Mouse (Mus musculus) kidney, embryonic 16.5 days (tissue): ENCODE measurements around the gene Slc25a5. TPM values are rescaled to one million over a fixed set of nuclear protein-coding genes. Genes with fewer than 3 reads are reported as not detected.
A peak's percentile ranks its signal among the peaks of the same experiment; 100 is the strongest.
"Not testable (repeated sequence)": the region's sequence is repeated elsewhere in the genome, so short reads cannot be mapped to it uniquely, and the experiment has no call there.

Source experiments
- ATAC-seq: fragments of 200-750 bp; cut with Nextera tagmentation; 2 replicates; pipeline ENCODE4 v1.8.0; 2017; ENCODE audit warnings: moderate TSS enrichment; ENCODE audit not compliant: low FRiP score, low TSS enrichment
- H3K27ac ChIP-seq: fragments of 300-500 bp; sonication (generic); 2 replicates; pipeline ENCODE4 v1.5.1; 2014; ENCODE audit warnings: low read length
- H3K27me3 ChIP-seq: fragments of 300-500 bp; sonication (generic); 2 replicates; pipeline ENCODE4 v1.6.1; 2014; ENCODE audit warnings: low read length, control low read depth, mixed read lengths; ENCODE audit not compliant: insufficient read depth
- H3K36me3 ChIP-seq: fragments of 300-500 bp; sonication (generic); 2 replicates; pipeline ENCODE4 v1.6.1; 2014; ENCODE audit warnings: low read length, control low read depth, mixed read lengths; ENCODE audit not compliant: insufficient read depth
- H3K4me1 ChIP-seq: fragments of 300-500 bp; sonication (generic); 2 replicates; pipeline ENCODE4 v1.6.1; 2014; ENCODE audit warnings: low read length, control low read depth, mixed read lengths; ENCODE audit not compliant: insufficient read depth
- H3K4me2 ChIP-seq: fragments of 300-500 bp; sonication (generic); replicated peaks from 2 replicates; pipeline ENCODE4 v1.6.1; 2014; ENCODE audit warnings: low read depth, low read length
- H3K4me3 ChIP-seq: fragments of 300-500 bp; sonication (generic); 2 replicates; pipeline ENCODE4 v1.5.1; 2014; ENCODE audit warnings: mild to moderate bottlenecking, low read length
- H3K9ac ChIP-seq: fragments of 300-500 bp; sonication (generic); replicated peaks from 2 replicates; pipeline ENCODE4 v1.6.1; 2014; ENCODE audit warnings: low read length
- H3K9me3 ChIP-seq: fragments of 300-500 bp; sonication (generic); 2 replicates; pipeline ENCODE4 v1.6.1; 2016; ENCODE audit warnings: low read length, control low read depth
- WGBS: fragments of 180-500 bp; shearing (Covaris S2); extraction: QIAGEN DNeasy Blood & Tissue Kit; methylation state at CpG from one replicate; pipeline ENCODE4 v1.1.7; 2014; 5-methylcytosine and 5-hydroxymethylcytosine counted together
- polyA plus RNA-seq: library from polyadenylated mRNA; unstranded; fragments of >200 nt; fragmentation: Nextera tagmentation; extraction: Ambion mirVana; gene quantifications from 2 replicates; pipeline ENCODE4 v1.2.1, GENCODE M21; 2015

Slc25a5 gene
- polyA plus RNA-seq, 1 experiment from 2014 or later, result 964 TPM

GRCm38 (mm10) chrX:36796163-36796581 lies 721 bp downstream of the Slc25a5 start:
- peaks cover 7% of the 10 kb centered on the region; the same call in 1 of the 2 replicates for H3K36me3 ChIP-seq
- H3K4me1 ChIP-seq, result no peaks in the 10 kb centered on the region
- H3K27me3 ChIP-seq, result no peaks in the 10 kb centered on the region
- ATAC-seq, result peak; percentile 88
- no peaks in the 10 kb centered on the region for H3K9me3 ChIP-seq
- peak overlapping the region; percentile 90 for H3K27ac ChIP-seq
- H3K4me2 ChIP-seq, result peak overlapping the region; percentile 55
- peak overlapping the region; percentile 69 for H3K4me3 ChIP-seq
- 30% methylated on average over 38 of the region's 41 CpGs for WGBS
- peak overlapping the region; percentile 69 for H3K9ac ChIP-seq

GRCm38 (mm10) chrX:36796734-36797133 lies 1.3 kb downstream of the Slc25a5 start:
- not testable (repeated sequence) for H3K27me3 ChIP-seq, H3K9me3 ChIP-seq, H3K36me3 ChIP-seq, H3K4me1 ChIP-seq, ATAC-seq
- WGBS, result 59% methylated on average over 8 of the region's 8 CpGs
- H3K9ac ChIP-seq, result peak overlapping the region; percentile 69
- H3K27ac ChIP-seq, result peak overlapping the region; percentile 90; the same call in 1 of the 2 replicates
- peak overlapping the region; percentile 69 for H3K4me3 ChIP-seq
- peak overlapping the region; percentile 55 for H3K4me2 ChIP-seq

GRCm38 (mm10) chrX:36799131-36799879 lies 3.9 kb downstream of the Slc25a5 start:
- no peak overlapping the region for H3K4me3 ChIP-seq
- no peak overlapping the region for H3K27ac ChIP-seq
- H3K36me3 ChIP-seq, result peaks cover 7% of the 10 kb centered on the region; the same call in 1 of the 2 replicates
- no peak overlapping the region for H3K9ac ChIP-seq
- no peak overlapping the region for H3K4me2 ChIP-seq
- WGBS, result 40% methylated on average over 6 of the region's 6 CpGs
- H3K27me3 ChIP-seq, result no peaks in the 10 kb centered on the region
- ATAC-seq, result no peak
- no peaks in the 10 kb centered on the region for H3K9me3 ChIP-seq
- no peaks in the 10 kb centered on the region for H3K4me1 ChIP-seq

GRCm38 (mm10) chrX:36803189-36803588 lies 7.7 kb downstream of the Slc25a5 start:
- no peak overlapping the region for H3K4me3 ChIP-seq
- no peak overlapping the region for H3K27ac ChIP-seq
- WGBS, result 77% methylated on average over 5 of the region's 5 CpGs
- peaks cover 5% of the 10 kb centered on the region; the same call in 1 of the 2 replicates for H3K4me1 ChIP-seq
- no peaks in the 10 kb centered on the region for H3K27me3 ChIP-seq
- ATAC-seq, result no peak
- no peak overlapping the region for H3K4me2 ChIP-seq
- H3K9me3 ChIP-seq, result no peaks in the 10 kb centered on the region
- H3K9ac ChIP-seq, result no peak overlapping the region
- no peaks in the 10 kb centered on the region for H3K36me3 ChIP-seq

GRCm38 (mm10) chrX:36804196-36804595 lies 8.7 kb downstream of the Slc25a5 start:
- ATAC-seq, result no peak
- Histone ChIP-seq H3K36me3 (no peaks in the 10 kb centered on the region), H3K27me3 (no peaks in the 10 kb centered on the region), H3K4me2 (no peak overlapping the region), H3K4me1 (peaks cover 5% of the 10 kb centered on the region; the same call in 1 of the 2 replicates), H3K4me3 (no peak overlapping the region), H3K9me3 (no peaks in the 10 kb centered on the region), H3K9ac (no peak overlapping the region), H3K27ac (no peak overlapping the region)
- WGBS, result 56% methylated on average over 5 of the region's 5 CpGs

DNA sequence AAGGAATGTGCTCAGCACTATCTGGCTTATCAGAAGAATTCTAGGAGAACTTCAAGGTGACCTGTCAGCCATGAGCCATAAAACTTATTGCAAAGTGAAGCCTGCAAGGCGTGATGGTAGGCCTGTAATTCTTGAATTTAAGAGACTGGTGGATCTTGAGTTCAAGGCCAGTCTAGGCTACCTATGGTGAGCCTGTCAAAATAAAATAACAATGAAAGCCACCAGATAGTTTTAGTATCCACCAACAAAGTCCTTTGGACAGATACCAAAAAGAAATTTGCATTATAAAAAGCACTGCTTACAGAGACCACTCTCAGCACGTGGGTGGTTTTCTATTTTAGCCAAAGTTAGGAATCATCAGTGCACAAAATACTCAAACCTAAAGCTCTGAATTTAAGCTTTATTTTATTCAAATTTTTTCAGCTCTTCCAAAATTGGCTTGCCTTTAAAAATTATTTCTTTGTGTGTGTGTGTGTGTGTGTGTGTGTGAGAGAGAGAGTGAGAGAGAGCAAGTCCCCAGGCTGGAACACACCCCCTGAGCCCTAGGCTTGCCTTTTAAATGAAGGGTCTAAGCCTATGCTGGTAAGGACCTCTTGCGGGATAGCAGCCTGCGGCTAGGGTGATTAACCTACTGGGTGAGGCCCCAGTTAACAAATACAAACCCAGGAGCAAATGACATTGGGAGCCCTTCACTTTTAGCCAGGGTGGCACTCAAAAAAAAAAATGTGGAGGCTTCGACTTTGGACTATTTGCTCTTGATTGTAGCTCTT lies 10.2 kb downstream of the Slc25a5 start:
- no peak overlapping the region for H3K4me2 ChIP-seq
- H3K27me3 ChIP-seq, result no peaks in the 10 kb centered on the region
- H3K9ac ChIP-seq, result no peak overlapping the region
- peaks cover 5% of the 10 kb centered on the region; the same call in 1 of the 2 replicates for H3K4me1 ChIP-seq
- no peak for ATAC-seq
- no peak overlapping the region for H3K27ac ChIP-seq
- 57% methylated on average over 5 of the region's 5 CpGs for WGBS
- no peak overlapping the region for H3K4me3 ChIP-seq
- H3K36me3 ChIP-seq, result no peaks in the 10 kb centered on the region
- no peaks in the 10 kb centered on the region for H3K9me3 ChIP-seq

DNA sequence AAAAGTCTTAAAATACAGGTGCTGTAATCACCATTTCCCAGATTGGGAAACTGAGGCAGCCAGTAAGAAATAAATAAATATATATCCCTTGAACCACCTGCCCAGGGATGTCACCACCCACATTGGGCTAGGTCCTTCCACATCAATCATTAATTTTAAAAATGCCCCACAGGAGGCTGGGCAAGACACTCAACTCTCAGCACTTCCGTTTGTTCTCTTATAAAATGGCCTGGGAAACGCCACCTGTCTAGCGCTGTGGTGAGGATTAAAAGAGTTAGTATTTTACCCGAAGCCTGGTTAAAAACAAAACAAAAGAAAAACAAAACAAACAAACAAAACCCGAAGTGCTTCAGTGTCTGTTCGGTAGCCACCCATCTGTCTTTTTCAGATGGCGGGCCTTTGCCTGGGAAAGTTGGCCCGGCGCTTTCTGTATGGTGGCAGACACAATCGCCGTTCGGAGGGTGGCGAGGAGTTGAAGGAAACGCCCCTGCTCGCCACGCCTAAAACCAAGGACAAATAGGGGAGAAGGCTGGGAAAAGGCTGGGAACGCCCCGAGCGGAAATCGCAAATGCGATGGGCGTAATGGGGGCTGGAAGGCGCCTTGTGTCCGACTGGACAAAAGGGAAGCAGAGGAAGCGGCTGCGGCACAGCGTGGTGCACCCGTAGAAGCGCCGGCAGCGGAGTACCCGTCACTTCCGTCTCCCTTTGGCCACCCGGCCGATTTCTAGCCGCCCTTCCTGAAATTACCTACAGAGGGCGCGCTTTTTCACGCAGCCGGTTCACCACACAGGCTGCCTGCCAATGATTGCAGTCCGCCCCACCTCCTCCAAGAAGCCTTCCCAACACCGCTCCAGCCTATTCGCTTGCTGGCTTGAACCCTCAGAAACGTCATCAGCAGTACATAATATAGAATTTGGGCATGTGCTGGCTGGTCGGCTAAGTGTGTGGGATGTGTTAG lies 12.2 kb downstream of the Slc25a5 start:
- 23% methylated on average over 45 of the region's 45 CpGs for WGBS
- H3K27me3 ChIP-seq, result no peaks in the 10 kb centered on the region
- no peaks in the 10 kb centered on the region for H3K9me3 ChIP-seq
- H3K4me1 ChIP-seq, result peaks cover 5% of the 10 kb centered on the region; the same call in 1 of the 2 replicates
- peak; percentile 94 for ATAC-seq
- H3K27ac ChIP-seq, result peak overlapping the region; percentile 68
- no peaks in the 10 kb centered on the region for H3K36me3 ChIP-seq
- peak overlapping the region; percentile 47 for H3K4me3 ChIP-seq
- peak overlapping the region; percentile 59 for H3K9ac ChIP-seq
- peak overlapping the region; percentile 54 for H3K4me2 ChIP-seq

- Histone ChIP-seq H3K9ac (peak overlapping the region; percentile 59; the same call in 1 of the 2 replicates), H3K36me3 (no peaks in the 10 kb centered on the region), H3K27me3 (no peaks in the 10 kb centered on the region), H3K27ac (peak overlapping the region; percentile 68), H3K4me2 (peak overlapping the region; percentile 54), H3K9me3 (no peaks in the 10 kb centered on the region), H3K4me3 (peak overlapping the region; percentile 47), H3K4me1 (peaks cover 5% of the 10 kb centered on the region; the same call in 1 of the 2 replicates)
- 72% methylated on average over 6 of the region's 6 CpGs for WGBS
- ATAC-seq, result peak; percentile 23; the same call in 1 of the 2 replicates
Measured at GRCm38 (mm10) chrX:36808318-36808683, 12.8 kb downstream of the Slc25a5 start.

DNA sequence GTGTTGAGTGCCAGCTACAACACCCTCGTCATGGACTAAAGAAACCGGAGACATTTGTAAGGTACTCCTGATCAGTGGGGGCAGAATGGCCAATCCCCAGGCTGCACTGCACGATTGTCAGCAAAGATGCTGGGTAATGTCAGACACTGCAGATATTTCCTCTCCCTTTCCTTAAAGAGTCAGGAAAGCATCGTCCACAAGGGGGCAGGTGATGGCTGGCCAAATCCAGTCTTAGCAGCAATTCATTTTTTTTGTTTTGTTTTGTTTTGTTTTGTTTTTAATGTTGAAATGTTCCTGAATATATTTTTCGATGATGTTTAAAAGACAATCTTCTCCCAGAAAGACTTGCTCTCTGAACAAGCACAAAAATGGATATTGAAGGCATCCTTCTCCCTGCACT lies 15.9 kb downstream of the Slc25a5 start:
- H3K36me3 ChIP-seq, result no peaks in the 10 kb centered on the region
- no peak overlapping the region for H3K4me2 ChIP-seq
- ATAC-seq, result no peak
- H3K9me3 ChIP-seq, result no peaks in the 10 kb centered on the region
- H3K4me1 ChIP-seq, result peaks cover 13% of the 10 kb centered on the region; the same call in 1 of the 2 replicates
- H3K9ac ChIP-seq, result no peak overlapping the region
- no peak overlapping the region for H3K4me3 ChIP-seq
- no peak overlapping the region for H3K27ac ChIP-seq
- 49% methylated on average over 5 of the region's 5 CpGs for WGBS
- no peaks in the 10 kb centered on the region for H3K27me3 ChIP-seq
